In the genomic region with DNA sequence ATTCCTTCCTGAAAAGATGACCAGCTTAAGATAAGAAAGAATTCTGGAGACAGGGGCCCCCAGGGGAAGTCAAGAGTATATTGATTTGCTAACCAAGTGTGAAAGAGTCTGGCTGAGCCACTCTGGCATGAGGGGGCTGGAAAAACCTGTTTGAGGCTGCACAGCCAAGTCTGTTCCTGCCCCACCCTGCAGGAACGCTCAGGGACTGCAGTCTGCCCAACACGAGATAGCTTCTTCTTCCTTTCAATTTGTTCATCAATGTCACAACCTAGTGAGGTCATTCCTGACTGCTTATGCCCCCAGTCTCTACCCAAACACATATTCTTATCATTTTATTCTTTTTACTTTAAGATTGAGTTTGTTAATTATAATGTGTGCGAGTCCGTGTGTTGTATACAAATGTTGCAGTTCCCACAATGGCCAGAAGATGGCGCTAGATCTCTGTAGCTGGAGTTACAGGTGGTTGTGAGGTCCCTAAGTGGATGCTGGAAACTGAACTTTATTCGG, we compare ENCODE assay signal across 8 mouse cellular contexts.
A peak's percentile ranks its signal among the peaks of the same experiment; 100 is the strongest.
DNase-seq lines count a peak whose midpoint lies in the region; ATAC-seq and TF ChIP-seq lines count a peak whose summit lies in the region.

No protein-coding gene starts in this region.

- H3K4me3 ChIP-seq in lung, adult 2 months (replicated peaks; ENCODE audit: extremely low read depth, low read depth, low read length): no peak overlapping the region
- H3K4me3 ChIP-seq in embryonic facial prominence, embryonic 13.5 days: no peak overlapping the region
- H3K4me3 ChIP-seq in midbrain, postnatal 0 days (ENCODE audit: low read depth, low read length): no peak overlapping the region
- no peak overlapping the region for H3K4me3 ChIP-seq in thymus, adult 2 months (ENCODE audit: control insufficient read depth, insufficient read depth, low read length)

- peak; percentile 14; the same call in 1 of the 2 replicates for TF ChIP-seq CTCF in lung, adult 2 months (IDR thresholded peaks at IDR 0.05; ENCODE audit: insufficient read depth, low read length)
- TF ChIP-seq CTCF in midbrain, postnatal 0 days (IDR thresholded peaks at IDR 0.05): peak; percentile 68
- TF ChIP-seq CTCF in thymus, adult 2 months (IDR thresholded peaks at IDR 0.05; ENCODE audit: borderline replicate concordance, control insufficient read depth, extremely low read depth, insufficient read depth, low read length, poor library complexity): no peak

- H3K27ac ChIP-seq in embryonic facial prominence, embryonic 13.5 days: peak overlapping the region; percentile 23; the same call in 1 of the 2 replicates
- H3K27ac ChIP-seq in midbrain, postnatal 0 days (ENCODE audit: low read depth, low read length): no peak overlapping the region
- H3K27ac ChIP-seq in thymus, adult 2 months (ENCODE audit: control insufficient read depth, insufficient read depth, low read length): no peak overlapping the region

- no peak for ATAC-seq in embryonic facial prominence, embryonic 13.5 days (ENCODE audit: insufficient number of reproducible peaks, insufficient read depth, low FRiP score, low TSS enrichment, low read depth)
- ATAC-seq in midbrain, postnatal 0 days (ENCODE audit: low FRiP score): no peak

- DNase-seq in cerebellum, adult 11 months: peak; percentile 27
- DNase-seq in cerebellum, adult 9-11 months: no peak
- DNase-seq in lung, adult 2 months: no peak
- DNase-seq in lung, postnatal 4 days: no peak
- DNase-seq in midbrain, postnatal 0 days (ENCODE audit: low spot score): peak; percentile 28
- DNase-seq in thymus, adult 2 months: no peak
- DNase-seq in heart, postnatal 36 days: no peak

- intact Hi-C loops in heart, postnatal 36 days (cut with DNase I): loop anchor here (5.0 kb wide), 1 partner anchor 476 kb away; no protein-coding TSS in a partner anchor

- no peak for TF ChIP-seq POLR2A in lung, adult 2 months (IDR thresholded peaks at IDR 0.05; ENCODE audit: borderline replicate concordance, extremely low read depth, low read depth, low read length)
- no peak for TF ChIP-seq POLR2A in thymus, adult 2 months (IDR thresholded peaks at IDR 0.05; ENCODE audit: control insufficient read depth, extremely low read depth, insufficient read depth, low read length, poor library complexity)

- H3K27me3 ChIP-seq in embryonic facial prominence, embryonic 13.5 days: no peaks in the 10 kb centered on the region
- no peaks in the 10 kb centered on the region for H3K27me3 ChIP-seq in midbrain, postnatal 0 days (ENCODE audit: insufficient read depth, low read length)
- H3K27me3 ChIP-seq in thymus, adult 2 months (ENCODE audit: control insufficient read depth, insufficient read depth, low read length): no peaks in the 10 kb centered on the region

- no peak overlapping the region for H3K4me2 ChIP-seq in embryonic facial prominence, embryonic 13.5 days
- no peak overlapping the region for H3K4me2 ChIP-seq in midbrain, postnatal 0 days (ENCODE audit: low read depth, low read length, poor library complexity, severe bottlenecking)

- no peaks in the 10 kb centered on the region for H3K36me3 ChIP-seq in embryonic facial prominence, embryonic 13.5 days
- H3K36me3 ChIP-seq in midbrain, postnatal 0 days (ENCODE audit: insufficient read depth, low read length): no peaks in the 10 kb centered on the region
- H3K36me3 ChIP-seq in thymus, adult 2 months (ENCODE audit: control insufficient read depth, insufficient read depth, low read length): no peaks in the 10 kb centered on the region

- H3K4me1 ChIP-seq in lung, adult 2 months (ENCODE audit: control insufficient read depth, insufficient read depth, low read length): no peaks in the 10 kb centered on the region
- H3K4me1 ChIP-seq in embryonic facial prominence, embryonic 13.5 days: 0 out of 2 replicates have a peak, but pooled peaks cover 6% of the 10 kb centered on the region
- no peaks in the 10 kb centered on the region for H3K4me1 ChIP-seq in midbrain, postnatal 0 days (ENCODE audit: insufficient read depth, low read length)
- H3K4me1 ChIP-seq in thymus, adult 2 months (replicated peaks; ENCODE audit: control insufficient read depth, insufficient read depth, low read length): no peaks in the 10 kb centered on the region

- WGBS in lung, adult 2 months: 45% methylated on average over 6 of the region's 6 CpGs
- 41% methylated on average over 6 of the region's 6 CpGs for WGBS in embryonic facial prominence, embryonic 13.5 days
- WGBS in midbrain, postnatal 0 days: 47% methylated on average over 6 of the region's 6 CpGs
- 50% methylated on average over 6 of the region's 6 CpGs for WGBS in thymus, adult 2 months

- no peak overlapping the region for H3K9ac ChIP-seq in embryonic facial prominence, embryonic 13.5 days
- H3K9ac ChIP-seq in midbrain, postnatal 0 days (replicated peaks; ENCODE audit: low read length, poor library complexity, severe bottlenecking): no peak overlapping the region

- no peaks in the 10 kb centered on the region for H3K9me3 ChIP-seq in embryonic facial prominence, embryonic 13.5 days
- no peaks in the 10 kb centered on the region for H3K9me3 ChIP-seq in midbrain, postnatal 0 days (ENCODE audit: low read length)

Comparison
In these comparisons a context has a peak if more than half of its experiments do, and no peak if none do; other contexts are left out.
1. DNase-seq: peak in cerebellum, adult 11 months (single experiment) and midbrain, postnatal 0 days (single experiment); none in cerebellum, adult 9-11 months (single experiment), lung, adult 2 months (single experiment), lung, postnatal 4 days (0 of 2), thymus, adult 2 months (single experiment) and heart, postnatal 36 days (0 of 2).